Mouse (Mus musculus) olfactory bulb, adult 2 months (tissue): Measurements from ENCODE around the gene Abi3. TPM values are rescaled to one million over a fixed set of nuclear protein-coding genes. Genes with fewer than 3 reads are reported as not detected.
"Not testable (repeated sequence)": the region's sequence is repeated elsewhere in the genome, so short reads cannot be mapped to it uniquely, and the experiment has no call there.

Source experiments
- H3K27ac ChIP-seq: fragments of 200-500 bp; 2 replicates; pipeline ENCODE4 v1.5.1; 2012; ENCODE audit warnings: low read depth, low read length; ENCODE audit not compliant: insufficient read depth
- H3K4me1 ChIP-seq: fragments of 200-500 bp; 2 replicates; pipeline ENCODE4 v1.6.1; 2012; ENCODE audit warnings: low read length; ENCODE audit not compliant: control insufficient read depth, insufficient read depth
- H3K4me3 ChIP-seq: fragments of 200-500 bp; 2 replicates; pipeline ENCODE4 v1.5.1; 2012; ENCODE audit warnings: mild to moderate bottlenecking, low read depth, low read length, moderate library complexity; ENCODE audit not compliant: insufficient read depth
- CTCF ChIP-seq: fragments of 200-500 bp; IDR thresholded peaks from 2 replicates; pipeline ENCODE4 v1.5.1; 2012; ENCODE audit warnings: low read depth, mild to moderate bottlenecking, low read length, moderate library complexity; ENCODE audit not compliant: insufficient read depth
- POLR2A ChIP-seq: fragments of 200-500 bp; IDR thresholded peaks from 2 replicates; pipeline ENCODE4 v1.6.1; 2012; ENCODE audit warnings: mild to moderate bottlenecking, low read depth, low read length, moderate library complexity; ENCODE audit not compliant: insufficient read depth
- WGBS: fragments of 180-500 bp; shearing (Covaris S2); methylation state at CpG from one replicate; pipeline ENCODE4 v1.1.7; 2018; 5-methylcytosine and 5-hydroxymethylcytosine counted together
- polyA plus RNA-seq: library from polyadenylated mRNA; stranded (reverse); fragments of >200 nt; gene quantifications from 2 replicates; pipeline ENCODE4 v1.2.4, GENCODE M21; 2012; ENCODE audit warnings: low replicate concordance; ENCODE audit not compliant: missing spikeins, insufficient read depth, insufficient read length

Gene Abi3
- not detected in 2 replicates for polyA plus RNA-seq

DNA sequence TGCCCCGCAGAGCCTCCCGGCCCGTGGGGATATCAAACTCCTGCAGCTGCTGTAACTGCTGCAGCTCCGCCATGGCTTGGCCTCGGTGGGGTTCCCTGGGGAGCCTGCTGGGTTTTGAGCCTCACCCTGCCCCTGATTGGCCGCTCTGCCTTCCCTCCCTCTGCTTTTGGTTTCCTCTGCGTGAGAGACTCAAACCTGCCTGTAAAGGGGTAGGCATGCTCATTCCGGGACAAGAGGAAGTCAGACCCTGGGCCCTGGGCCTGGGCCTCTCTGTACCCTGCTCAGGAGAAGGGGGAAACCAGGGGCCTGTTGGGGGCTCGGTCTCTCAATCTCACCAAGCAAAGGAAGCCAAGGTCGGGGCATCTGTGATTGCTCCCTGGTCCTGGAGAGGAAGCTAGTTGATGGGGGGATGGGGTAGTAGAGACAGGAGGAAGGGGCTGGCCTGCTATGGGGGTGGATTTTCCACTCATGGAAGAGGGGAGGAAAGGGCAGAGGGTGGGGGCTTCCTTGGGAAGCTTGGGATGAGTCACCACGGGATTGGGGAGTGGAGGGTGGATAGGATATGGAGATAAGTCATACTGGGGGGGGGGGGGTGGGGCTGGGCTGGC, at the start of gene Abi3:
Gene Abi3 (minus strand): TSS at position 403 of the 608 bp plus-strand sequence.
- Histone ChIP-seq H3K27ac (no peak within 1 kb of the TSS), H3K4me1 (peaks cover 14% of the 10 kb centered on the region), H3K4me3 (peak within 1 kb of the TSS; percentile 25)
- TF ChIP-seq CTCF (no peak), POLR2A (no peak)
- WGBS, result 20% methylated on average over 11 of the region's 11 CpGs

DNA sequence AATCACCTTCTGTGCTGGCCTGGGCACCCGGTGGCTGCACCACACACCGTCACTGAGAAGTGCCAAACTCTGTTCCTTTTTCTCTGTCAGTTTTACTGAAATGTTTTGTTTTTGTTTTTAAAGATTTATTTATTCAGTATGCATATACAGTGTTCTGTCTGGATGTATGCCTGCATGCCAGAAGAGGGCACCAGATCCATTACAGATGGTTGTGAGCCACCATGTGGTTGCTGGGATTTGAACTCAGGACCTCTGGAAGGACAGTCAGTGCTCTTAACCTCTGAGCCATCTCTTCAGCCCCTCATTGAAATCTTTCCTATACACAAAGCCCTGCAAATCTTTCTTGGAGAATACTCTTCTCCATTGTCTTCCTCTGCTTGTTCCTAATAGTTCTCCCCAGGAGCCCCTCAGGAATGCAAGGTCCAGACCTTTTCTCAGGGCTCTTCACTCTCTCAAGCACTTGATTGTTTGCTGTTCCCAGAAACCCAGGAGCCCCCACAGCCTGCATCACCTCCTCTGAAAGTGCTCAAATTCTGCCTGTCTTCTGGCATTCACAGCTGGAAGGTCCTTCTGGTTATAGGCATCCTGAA, 48.3 kb upstream of the Abi3 start:
- H3K27ac ChIP-seq, result no peak overlapping the region
- TF ChIP-seq CTCF (no peak), POLR2A (no peak)
- 63% methylated on average over 2 of the region's 2 CpGs for WGBS
- H3K4me1 ChIP-seq, result no peaks in the 10 kb centered on the region
- H3K4me3 ChIP-seq, result no peak overlapping the region

DNA sequence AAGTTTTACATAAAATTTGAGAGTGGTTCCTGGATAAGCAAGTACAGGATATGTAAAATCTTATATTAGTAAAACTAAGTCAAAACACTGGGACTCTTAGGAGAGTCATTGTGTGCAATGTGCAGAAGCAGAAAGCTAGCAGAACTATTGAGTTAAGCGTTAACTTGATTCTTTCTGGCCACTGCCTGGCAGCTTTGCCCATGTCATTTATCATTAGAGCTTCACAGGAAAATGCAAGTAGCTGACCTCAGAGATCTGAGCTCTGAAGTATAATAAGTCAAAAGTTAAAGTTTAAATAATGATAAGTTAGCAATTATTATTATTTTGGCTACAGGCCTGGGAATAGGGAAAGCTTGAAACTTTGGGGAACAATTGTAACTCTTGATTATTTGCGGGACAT, 37.6 kb upstream of the Abi3 start:
- 77% methylated on average over 2 of the region's 2 CpGs for WGBS
- H3K27ac ChIP-seq, H3K4me1 ChIP-seq, H3K4me3 ChIP-seq: not testable (repeated sequence)

DNA sequence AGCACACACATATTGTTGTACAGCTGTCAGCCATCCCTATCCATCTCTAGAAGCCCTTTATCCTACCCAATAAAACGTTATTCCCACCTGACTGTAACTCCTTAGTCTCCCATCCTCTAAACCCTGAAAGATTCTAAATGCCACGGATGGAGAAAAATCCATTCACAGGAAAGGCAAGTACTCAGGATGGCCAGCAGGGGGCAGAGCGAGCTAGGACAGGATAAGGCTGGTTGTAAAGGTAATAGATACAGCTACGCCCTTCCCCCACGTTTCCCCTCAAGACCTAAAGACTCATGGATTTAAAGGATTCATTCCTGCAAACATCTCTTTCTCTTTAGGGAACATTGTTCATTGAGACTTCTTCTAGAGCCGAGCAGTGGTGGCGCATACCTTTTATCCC, 34.0 kb upstream of the Abi3 start:
- H3K4me1 ChIP-seq, result no peaks in the 10 kb centered on the region
- no peak overlapping the region for H3K27ac ChIP-seq
- no peak overlapping the region for H3K4me3 ChIP-seq
- TF ChIP-seq CTCF (no peak), POLR2A (no peak)
- 25% methylated on average over 7 of the region's 7 CpGs for WGBS

DNA sequence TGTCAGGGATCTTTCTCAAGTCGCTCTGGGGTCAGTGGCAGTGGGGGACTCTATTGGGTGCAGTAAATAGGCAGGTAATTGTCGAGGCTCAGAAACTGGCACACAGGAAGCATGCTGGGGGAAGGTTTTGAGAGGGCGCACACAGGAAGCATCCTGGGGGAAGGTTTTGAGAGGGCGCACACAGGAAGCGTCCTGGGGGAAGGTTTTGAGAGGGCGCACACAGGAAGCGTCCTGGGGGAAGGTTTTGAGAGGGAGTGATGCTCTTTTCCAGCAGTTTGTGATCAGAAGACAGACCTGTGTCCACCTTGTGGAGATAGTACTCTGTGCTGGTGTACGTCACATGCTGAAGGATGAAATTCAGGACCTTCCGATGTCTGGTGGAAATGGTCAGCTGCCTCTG, 33.5 kb upstream of the Abi3 start:
- 35% methylated on average over 9 of the region's 9 CpGs for WGBS
- no peak for TF ChIP-seq POLR2A
- TF ChIP-seq CTCF, result no peak
- H3K4me3 ChIP-seq, result no peak overlapping the region
- H3K4me1 ChIP-seq, result no peaks in the 10 kb centered on the region
- H3K27ac ChIP-seq, result no peak overlapping the region

DNA sequence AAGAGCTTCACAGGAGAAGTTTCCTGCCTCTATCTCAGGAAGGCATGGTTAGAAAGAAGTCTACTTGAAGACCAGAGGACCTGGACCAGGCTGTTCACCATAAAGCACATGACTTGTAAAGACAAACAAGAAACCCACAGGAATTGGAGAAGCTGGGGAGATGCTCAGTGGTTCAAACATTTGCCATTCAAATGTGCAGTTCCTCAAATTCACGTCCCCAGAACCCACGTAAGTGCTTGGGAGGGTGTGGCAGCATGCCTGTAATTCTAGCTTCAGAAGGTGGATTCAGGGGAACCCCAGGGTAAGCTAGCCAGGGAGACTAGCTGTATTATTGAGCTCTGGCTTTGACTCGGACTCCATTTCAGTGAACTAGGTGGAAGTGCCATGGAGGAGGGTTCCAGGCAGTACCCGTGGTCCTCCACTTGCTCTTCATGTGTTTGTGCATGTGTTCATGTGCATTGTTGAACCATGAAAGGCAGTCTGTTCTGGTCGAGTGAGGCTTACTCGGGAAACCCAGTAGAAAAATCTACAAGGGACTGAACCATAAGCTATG, 27.7 kb upstream of the Abi3 start:
- H3K27ac ChIP-seq, result no peak overlapping the region
- H3K4me3 ChIP-seq, result no peak overlapping the region
- 67% methylated on average over 6 of the region's 6 CpGs for WGBS
- H3K4me1 ChIP-seq, result no peaks in the 10 kb centered on the region
- TF ChIP-seq POLR2A (no peak), CTCF (no peak)

DNA sequence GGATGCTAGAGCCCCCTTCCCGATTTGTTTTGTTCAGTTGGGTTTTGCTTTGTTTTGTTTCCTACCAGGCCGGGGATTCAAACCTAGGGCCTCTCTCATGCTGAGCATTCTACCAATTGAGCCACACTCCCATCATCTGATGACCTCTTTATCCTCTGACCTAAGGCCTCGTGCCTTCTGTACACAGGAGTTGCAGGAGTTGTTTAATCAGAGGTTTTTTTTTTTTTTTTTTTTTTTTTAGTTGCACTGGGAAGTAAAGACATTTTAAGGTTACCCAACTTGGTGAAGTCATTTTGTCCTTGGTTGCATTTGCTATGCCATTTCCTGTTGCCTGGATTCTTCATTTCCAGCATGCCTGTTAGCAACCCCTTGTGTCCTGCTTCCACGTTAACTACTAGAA, 27.2 kb upstream of the Abi3 start:
- TF ChIP-seq POLR2A (no peak), CTCF (no peak)
- no peaks in the 10 kb centered on the region for H3K4me1 ChIP-seq
- 78% methylated on average over 4 of the region's 4 CpGs for WGBS
- no peak overlapping the region for H3K4me3 ChIP-seq
- H3K27ac ChIP-seq, result no peak overlapping the region

DNA sequence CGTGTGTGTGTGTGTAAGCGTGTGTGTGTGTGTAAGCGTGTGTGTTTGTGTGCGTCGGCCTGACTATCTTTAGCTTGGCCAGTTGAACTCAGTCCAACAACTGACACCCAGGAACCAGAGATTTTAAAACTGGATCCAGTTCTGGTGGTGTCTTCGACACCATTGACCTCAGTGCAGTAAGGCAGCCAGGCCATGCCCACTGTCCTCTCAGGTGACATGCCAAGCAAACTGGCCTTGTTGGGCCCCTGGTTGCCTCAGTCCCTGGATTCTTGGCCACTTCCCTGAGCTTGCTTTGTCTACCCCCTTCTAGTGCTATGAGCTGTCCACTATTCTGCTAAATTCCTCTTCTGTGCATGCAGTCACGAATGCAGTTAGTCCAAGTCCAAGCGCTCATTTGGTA, 19.1 kb upstream of the Abi3 start:
- TF ChIP-seq POLR2A (no peak), CTCF (no peak)
- 95% methylated on average over 8 of the region's 8 CpGs for WGBS

DNA sequence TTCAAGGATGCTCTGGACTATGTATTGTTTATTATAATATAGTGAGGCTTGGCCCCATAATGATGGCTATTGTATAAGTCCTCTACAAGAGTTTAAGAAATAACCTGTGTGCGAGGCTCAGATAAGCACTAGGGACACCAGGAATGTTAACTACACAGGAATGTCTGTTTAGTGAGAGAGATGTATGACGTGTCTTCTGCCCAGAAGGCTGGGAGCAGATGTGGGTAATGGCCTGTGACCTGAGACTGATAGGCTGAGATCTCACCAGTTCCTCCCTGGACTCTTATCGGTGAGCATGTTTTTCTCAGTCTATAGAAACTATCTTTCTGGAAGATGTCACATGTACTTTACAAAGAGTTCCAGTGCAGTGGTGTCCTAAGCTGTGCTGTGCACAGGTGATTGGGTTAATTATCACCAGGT, 17.8 kb upstream of the Abi3 start:
- Histone ChIP-seq H3K4me3 (peak overlapping the region; percentile 82), H3K4me1 (no peaks in the 10 kb centered on the region), H3K27ac (no peak overlapping the region)
- TF ChIP-seq CTCF (no peak), POLR2A (no peak)
- WGBS, result 38% methylated on average over 3 of the region's 3 CpGs

More for the DNA sequence above, 19.1 kb upstream of the Abi3 start:
- H3K4me3 ChIP-seq, result no peak overlapping the region
- no peak overlapping the region for H3K27ac ChIP-seq
- H3K4me1 ChIP-seq, result no peaks in the 10 kb centered on the region

DNA sequence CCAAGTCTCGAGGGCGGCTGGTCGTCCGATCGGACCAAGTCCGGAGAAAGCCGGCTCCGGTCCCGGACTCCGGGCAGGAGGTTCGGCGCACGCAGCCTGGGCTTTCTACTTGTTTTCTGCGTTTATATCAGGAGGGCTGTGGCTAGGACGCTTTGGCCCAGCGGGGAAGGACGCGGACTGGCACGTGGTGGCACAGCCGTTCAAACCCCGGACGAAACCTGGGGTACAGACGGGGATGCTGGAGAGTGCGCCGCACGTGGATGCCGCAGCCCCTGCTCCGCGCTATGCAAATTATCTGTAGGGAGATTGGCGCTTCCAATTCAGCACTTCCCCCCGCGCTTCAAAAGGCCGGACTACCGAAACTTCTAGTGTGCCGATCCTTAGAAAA, 17.2 kb upstream of the Abi3 start:
- H3K4me3 ChIP-seq, result peak overlapping the region; percentile 82
- TF ChIP-seq POLR2A, result no peak
- TF ChIP-seq CTCF, result no peak
- WGBS, result under 1% methylated on average over 35 of the region's 35 CpGs
- peak overlapping the region; percentile 36 for H3K27ac ChIP-seq
- H3K4me1 ChIP-seq, result no peaks in the 10 kb centered on the region
